Mouse (Mus musculus): ENCODE measurements at regions not wholly inside any gene's neighbourhood (a gene's known extent, or its start where the extent isn't known, plus 50 kb on each side); places are given as distances from the start of the nearest gene placed in this dataset.

GRCm38 (mm10) chr6:66012675-66013074 is 60.3 kb downstream of the 4930544G11Rik start:
- TF ChIP-seq CTCF (IDR thresholded peaks at IDR 0.05; ENCODE audit: low read depth), result no peak
- Histone ChIP-seq H3K27ac (ENCODE audit: low read depth, low read length) (no peak overlapping the region), H3K4me3 (ENCODE audit: low read depth, low read length) (no peak overlapping the region), H3K27me3 (ENCODE audit: insufficient read depth, low read length) (no peaks in the 10 kb centered on the region), H3K4me1 (ENCODE audit: insufficient read depth) (no peaks in the 10 kb centered on the region), H3K36me3 (ENCODE audit: insufficient read depth) (no peaks in the 10 kb centered on the region), H3K9me3 (ENCODE audit: low read length) (no peaks in the 10 kb centered on the region), H3K4me2 (ENCODE audit: low read depth) (no peak overlapping the region), H3K9ac (no peak overlapping the region)
- ATAC-seq, result no peak
- WGBS, result 88% methylated on average over 3 of the region's 3 CpGs
- DNase-seq, result no peak

DNA sequence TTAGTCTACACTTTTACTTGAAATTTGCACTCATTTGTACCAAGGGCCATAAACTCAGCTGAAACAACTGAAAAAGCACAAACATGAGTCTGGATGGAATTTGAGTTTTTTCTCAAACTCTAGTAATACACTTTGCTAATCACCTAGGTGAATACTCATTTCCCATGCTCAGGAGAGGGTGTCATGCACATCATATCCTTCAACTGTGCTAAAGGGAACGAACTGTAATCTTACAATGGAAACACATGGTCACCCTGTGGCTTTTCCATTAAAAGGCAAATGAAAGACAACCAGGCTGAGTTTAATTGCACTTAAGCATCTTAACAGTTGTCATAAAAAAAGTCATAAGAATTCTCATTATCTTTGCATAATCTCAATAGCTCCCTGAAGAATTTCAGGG is 71.1 kb downstream of the 4930544G11Rik start:
- ATAC-seq (no peak), DNase-seq (no peak)
- Histone ChIP-seq H3K36me3 (ENCODE audit: insufficient read depth) (no peaks in the 10 kb centered on the region), H3K4me2 (ENCODE audit: low read depth) (no peak overlapping the region), H3K27me3 (ENCODE audit: insufficient read depth, low read length) (no peaks in the 10 kb centered on the region), H3K9me3 (ENCODE audit: low read length) (no peaks in the 10 kb centered on the region), H3K9ac (no peak overlapping the region), H3K4me3 (ENCODE audit: low read depth, low read length) (no peak overlapping the region), H3K27ac (ENCODE audit: low read depth, low read length) (no peak overlapping the region), H3K4me1 (ENCODE audit: insufficient read depth) (no peaks in the 10 kb centered on the region)
- no peak for TF ChIP-seq CTCF (IDR thresholded peaks at IDR 0.05; ENCODE audit: low read depth)
- 80% methylated on average over 1 of the region's 1 CpGs for WGBS

- no peaks in the 10 kb centered on the region for H3K27me3 ChIP-seq (ENCODE audit: insufficient read depth, low read length)
- DNase-seq (peak; percentile 63), ATAC-seq (peak; percentile 66)
- 45% methylated on average over 2 of the region's 2 CpGs for WGBS
- no peak overlapping the region for H3K4me2 ChIP-seq (ENCODE audit: low read depth)
- no peaks in the 10 kb centered on the region for H3K9me3 ChIP-seq (ENCODE audit: low read length)
- no peaks in the 10 kb centered on the region for H3K4me1 ChIP-seq (ENCODE audit: insufficient read depth)
- no peak overlapping the region for H3K9ac ChIP-seq
- no peak overlapping the region for H3K27ac ChIP-seq (ENCODE audit: low read depth, low read length)
- no peaks in the 10 kb centered on the region for H3K36me3 ChIP-seq (ENCODE audit: insufficient read depth)
- TF ChIP-seq CTCF (IDR thresholded peaks at IDR 0.05; ENCODE audit: low read depth), result no peak
- no peak overlapping the region for H3K4me3 ChIP-seq (ENCODE audit: low read depth, low read length)
Observed at GRCm38 (mm10) chr6:66036789-66037188, 84.4 kb downstream of the 4930544G11Rik start.

GRCm38 (mm10) chr6:66051852-66052251 is 99.4 kb downstream of the 4930544G11Rik start:
- no peak overlapping the region for H3K27ac ChIP-seq (ENCODE audit: low read depth, low read length)
- no peaks in the 10 kb centered on the region for H3K36me3 ChIP-seq (ENCODE audit: insufficient read depth)
- TF ChIP-seq CTCF (IDR thresholded peaks at IDR 0.05; ENCODE audit: low read depth), result no peak
- no peaks in the 10 kb centered on the region for H3K4me1 ChIP-seq (ENCODE audit: insufficient read depth)
- H3K4me2 ChIP-seq (ENCODE audit: low read depth), result no peak overlapping the region
- no peak overlapping the region for H3K9ac ChIP-seq
- 95% methylated on average over 4 of the region's 4 CpGs for WGBS
- no peak overlapping the region for H3K4me3 ChIP-seq (ENCODE audit: low read depth, low read length)
- H3K9me3 ChIP-seq (ENCODE audit: low read length), result no peaks in the 10 kb centered on the region
- no peak for ATAC-seq
- no peaks in the 10 kb centered on the region for H3K27me3 ChIP-seq (ENCODE audit: insufficient read depth, low read length)
- no peak for DNase-seq

DNA sequence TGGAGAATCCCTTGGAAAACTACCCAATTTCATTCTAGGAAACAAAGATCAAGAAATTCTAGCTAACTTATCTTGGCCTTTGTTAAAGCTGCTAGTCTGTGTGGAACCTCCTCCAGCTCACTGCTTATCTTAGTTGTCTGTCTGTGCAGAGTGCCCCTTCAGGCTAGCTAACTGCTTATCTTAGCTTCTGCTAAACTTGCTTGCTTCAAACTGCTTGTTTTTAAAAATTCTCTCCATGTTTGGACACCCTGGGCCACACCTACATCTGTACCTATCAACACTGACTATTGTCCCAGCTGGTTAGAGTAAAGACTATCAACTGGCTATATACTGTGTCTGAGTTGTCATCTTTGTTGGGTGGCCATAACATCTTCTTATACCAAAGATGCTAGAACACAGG is 100.0 kb downstream of the 4930544G11Rik start:
- Histone ChIP-seq H3K36me3 (ENCODE audit: insufficient read depth) (no peaks in the 10 kb centered on the region), H3K9me3 (ENCODE audit: low read length) (no peaks in the 10 kb centered on the region), H3K4me3 (ENCODE audit: low read depth, low read length) (no peak overlapping the region), H3K4me1 (ENCODE audit: insufficient read depth) (no peaks in the 10 kb centered on the region), H3K4me2 (ENCODE audit: low read depth) (no peak overlapping the region), H3K9ac (no peak overlapping the region), H3K27me3 (ENCODE audit: insufficient read depth, low read length) (no peaks in the 10 kb centered on the region), H3K27ac (ENCODE audit: low read depth, low read length) (no peak overlapping the region)
- no peak for DNase-seq
- ATAC-seq, result no peak
- TF ChIP-seq CTCF (IDR thresholded peaks at IDR 0.05; ENCODE audit: low read depth), result no peak

- no peak for DNase-seq
- Histone ChIP-seq H3K9me3 (ENCODE audit: low read length) (no peaks in the 10 kb centered on the region), H3K4me2 (ENCODE audit: low read depth) (no peak overlapping the region), H3K27me3 (ENCODE audit: insufficient read depth, low read length) (no peaks in the 10 kb centered on the region), H3K9ac (no peak overlapping the region), H3K4me3 (ENCODE audit: low read depth, low read length) (no peak overlapping the region), H3K4me1 (ENCODE audit: insufficient read depth) (no peaks in the 10 kb centered on the region), H3K36me3 (ENCODE audit: insufficient read depth) (no peaks in the 10 kb centered on the region), H3K27ac (ENCODE audit: low read depth, low read length) (no peak overlapping the region)
- no peak for ATAC-seq
- WGBS, result 85% methylated on average over 2 of the region's 2 CpGs
- no peak for TF ChIP-seq CTCF (IDR thresholded peaks at IDR 0.05; ENCODE audit: low read depth)
Observed at GRCm38 (mm10) chr6:66053197-66053596, 100.8 kb downstream of the 4930544G11Rik start.

DNA sequence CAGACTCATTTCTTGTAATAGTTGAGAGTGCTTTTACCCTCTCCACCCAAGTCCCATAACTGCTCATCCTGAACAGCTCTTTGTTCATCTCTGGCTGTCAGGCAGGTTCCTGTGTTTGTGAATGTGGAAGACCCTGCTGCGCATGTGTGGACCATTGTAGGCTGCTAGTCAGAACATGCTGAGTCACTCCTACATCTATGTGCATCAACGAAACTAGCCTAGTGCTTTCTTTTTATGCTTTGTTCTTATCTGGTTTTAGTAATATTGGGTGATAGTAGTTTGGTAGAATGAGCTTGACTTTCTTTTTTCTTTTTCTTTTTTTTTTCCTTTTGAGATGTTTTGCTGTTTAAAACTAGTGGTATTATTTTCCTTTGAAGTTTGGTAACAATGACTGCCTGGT is 116.5 kb downstream of the 4930544G11Rik start:
- Histone ChIP-seq H3K27me3 (ENCODE audit: insufficient read depth, low read length) (no peaks in the 10 kb centered on the region), H3K4me1 (ENCODE audit: insufficient read depth) (no peaks in the 10 kb centered on the region), H3K4me2 (ENCODE audit: low read depth) (no peak overlapping the region), H3K9me3 (ENCODE audit: low read length) (no peaks in the 10 kb centered on the region), H3K9ac (no peak overlapping the region), H3K36me3 (ENCODE audit: insufficient read depth) (no peaks in the 10 kb centered on the region), H3K27ac (ENCODE audit: low read depth, low read length) (no peak overlapping the region), H3K4me3 (ENCODE audit: low read depth, low read length) (no peak overlapping the region)
- ATAC-seq (no peak), DNase-seq (no peak)
- no peak for TF ChIP-seq CTCF (IDR thresholded peaks at IDR 0.05; ENCODE audit: low read depth)
- 91% methylated on average over 2 of the region's 2 CpGs for WGBS

DNA sequence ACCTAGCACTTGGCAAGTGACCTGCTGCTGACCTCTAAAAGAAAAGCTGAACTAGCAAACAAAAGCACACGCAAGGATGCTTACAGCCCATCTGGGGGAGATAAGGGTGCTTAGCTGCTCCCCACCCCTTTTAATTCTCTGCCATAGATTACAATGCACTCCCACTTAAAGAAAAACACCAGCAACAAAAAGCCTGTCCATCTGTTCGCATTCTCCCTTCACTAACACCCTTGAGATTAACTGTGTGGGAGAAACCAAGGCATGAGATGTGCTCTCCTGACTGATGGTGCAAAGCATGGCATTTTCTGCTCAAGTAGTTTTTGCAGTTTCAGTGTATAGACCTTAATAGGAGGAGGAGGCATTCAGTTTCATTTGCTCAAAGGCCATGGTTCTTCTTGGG is 125.0 kb downstream of the 4930544G11Rik start:
- no peak overlapping the region for H3K4me2 ChIP-seq (ENCODE audit: low read depth)
- no peak overlapping the region for H3K9ac ChIP-seq
- H3K27ac ChIP-seq (ENCODE audit: low read depth, low read length), result no peak overlapping the region
- DNase-seq (no peak), ATAC-seq (no peak)
- 18% methylated on average over 2 of the region's 2 CpGs for WGBS
- no peaks in the 10 kb centered on the region for H3K4me1 ChIP-seq (ENCODE audit: insufficient read depth)
- no peak overlapping the region for H3K4me3 ChIP-seq (ENCODE audit: low read depth, low read length)
- no peaks in the 10 kb centered on the region for H3K9me3 ChIP-seq (ENCODE audit: low read length)
- no peak for TF ChIP-seq CTCF (IDR thresholded peaks at IDR 0.05; ENCODE audit: low read depth)
- no peaks in the 10 kb centered on the region for H3K36me3 ChIP-seq (ENCODE audit: insufficient read depth)
- H3K27me3 ChIP-seq (ENCODE audit: insufficient read depth, low read length), result no peaks in the 10 kb centered on the region
